Mouse (Mus musculus): ENCODE results near the gene Slc9a3r2.

Slc9a3r2 gene

DNA sequence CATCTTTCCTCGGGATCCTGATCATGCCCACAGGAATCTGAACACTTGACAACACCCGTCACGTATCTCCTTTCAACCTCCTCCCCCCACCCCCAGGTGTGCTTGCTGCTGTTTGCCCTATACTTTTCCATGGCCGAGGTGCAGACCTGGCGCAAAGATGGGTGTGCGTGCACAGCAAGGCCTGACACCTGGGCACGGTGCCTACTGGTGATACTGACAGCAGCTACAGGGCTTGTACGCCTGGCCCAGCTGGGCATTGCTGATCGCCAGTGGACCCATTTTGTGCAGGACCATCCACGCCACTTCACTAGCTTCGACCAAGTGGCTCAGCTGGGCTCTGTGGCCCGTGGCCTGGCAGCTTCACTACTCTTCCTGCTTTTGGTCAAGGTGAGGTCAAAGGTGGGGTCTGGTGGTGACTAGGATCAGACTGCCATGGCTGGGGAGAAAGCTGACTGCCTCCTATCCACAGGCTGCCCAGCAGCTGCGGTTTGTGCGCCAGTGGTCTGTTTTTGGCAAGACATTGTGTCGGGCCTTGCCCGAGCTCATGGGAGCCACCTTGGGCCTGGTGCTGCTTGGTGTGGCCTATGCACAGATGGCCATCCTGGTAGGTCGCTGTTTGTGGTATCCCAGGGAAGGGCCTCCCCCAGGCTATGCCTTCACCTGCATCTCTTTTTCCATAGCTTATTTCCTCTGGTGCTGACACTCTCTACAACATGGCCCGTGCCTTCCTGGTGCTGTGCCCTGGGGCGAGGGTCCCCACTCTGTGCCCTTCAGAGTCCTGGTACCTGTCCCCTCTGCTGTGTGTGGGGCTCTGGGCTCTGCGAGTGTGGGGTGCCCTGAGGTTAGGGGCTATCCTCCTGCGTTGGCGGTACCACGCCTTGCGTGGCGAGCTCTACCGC, 55.9 kb downstream of the Slc9a3r2 start:
- DNase-seq (ENCODE audit: inconsistent ontology term), result no peak

DNA sequence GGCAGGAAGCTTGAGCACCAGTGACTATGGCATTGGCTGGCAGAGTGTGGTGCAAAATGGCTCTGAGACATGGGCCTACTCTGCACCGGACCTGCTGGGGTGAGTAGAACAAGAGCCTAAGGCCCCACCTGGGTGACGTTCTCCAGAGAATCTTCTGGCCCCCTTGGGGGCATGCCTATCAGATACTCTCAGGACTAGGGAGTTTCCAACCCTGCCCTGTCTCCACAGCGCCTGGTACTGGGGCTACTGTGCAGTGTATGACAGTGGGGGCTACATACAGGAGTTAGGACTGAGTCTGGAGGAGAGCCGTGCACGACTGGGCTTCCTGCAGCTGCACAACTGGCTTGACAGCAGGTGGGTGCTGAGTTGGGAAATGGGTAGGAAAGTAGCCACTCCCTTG, 56.9 kb downstream of the Slc9a3r2 start:
- no peak for DNase-seq (ENCODE audit: inconsistent ontology term)

DNA sequence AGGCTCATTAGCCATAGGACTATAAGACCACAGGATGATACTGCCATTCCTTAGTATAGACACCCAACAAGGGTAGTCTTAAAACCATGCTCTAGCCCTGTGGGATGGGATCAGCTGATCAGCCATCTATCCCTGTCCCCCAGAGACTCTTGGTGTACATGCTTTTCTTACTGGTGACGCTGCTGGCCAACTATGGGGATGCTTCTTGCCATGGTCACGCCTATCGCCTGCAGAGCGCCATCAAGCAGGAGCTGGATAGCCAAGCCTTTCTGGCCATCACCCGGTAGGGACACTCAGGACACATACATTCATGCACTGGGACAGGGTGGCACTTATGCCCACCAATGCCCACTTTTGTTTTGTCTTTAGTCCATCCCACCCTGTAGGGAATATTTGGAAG, 58.4 kb downstream of the Slc9a3r2 start:
- DNase-seq (ENCODE audit: inconsistent ontology term), result no peak

DNA sequence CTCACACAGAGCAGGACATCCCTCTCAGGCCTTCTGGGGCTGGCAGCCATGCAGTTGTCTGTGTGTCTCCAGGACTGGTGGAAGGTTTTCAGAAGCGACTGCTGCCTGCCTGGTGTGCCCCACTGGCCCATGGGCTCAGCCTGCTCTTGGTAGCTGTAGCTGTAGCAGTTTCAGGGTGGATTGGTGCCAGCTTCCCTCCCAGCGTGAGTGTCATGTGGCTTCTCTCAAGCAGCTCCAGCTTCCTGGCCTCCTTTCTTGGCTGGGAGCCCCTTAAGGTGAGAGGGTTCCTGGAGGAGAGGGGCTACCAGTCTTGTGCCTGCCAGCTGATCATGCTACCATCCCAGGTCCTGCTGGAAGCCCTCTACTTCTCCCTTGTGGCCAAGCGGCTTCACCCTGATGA, 59.2 kb downstream of the Slc9a3r2 start:
- DNase-seq (ENCODE audit: inconsistent ontology term), result no peak
